Mouse (Mus musculus) CD8-positive naive resting alpha-beta T cell, adult 2 months (primary cell): ENCODE results near the gene Tmc3.

Source experiments
- DNase-seq, 2 experiments: peaks; one replicate each; pipeline ENCODE4 v3.0.0; 2022; ENCODE audit warnings: low read depth in 2 of 2, low spot score in 2 of 2

Gene Tmc3

DNA sequence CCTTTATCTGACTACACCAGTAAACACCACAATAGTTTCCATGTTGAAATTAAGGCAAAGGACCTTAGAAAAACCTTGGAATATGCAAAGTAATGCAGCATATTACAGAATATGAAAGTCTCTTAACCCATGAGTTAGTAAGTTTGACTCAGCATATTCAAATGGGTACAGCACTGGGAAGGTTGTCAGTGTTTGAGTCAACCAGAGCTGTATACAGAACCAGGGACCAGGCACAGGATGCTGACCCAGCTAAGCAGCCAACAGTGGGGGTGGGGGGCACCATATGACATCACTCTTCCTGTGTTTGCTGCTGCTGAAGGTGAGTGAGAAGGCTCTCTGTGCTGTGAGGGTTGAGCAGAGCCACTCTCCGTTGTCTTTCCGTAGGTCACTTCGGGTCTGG lies 12.3 kb downstream of the Tmc3 start:
- no peak for DNase-seq

- no peak for DNase-seq
These were observed 14.5 kb downstream of the Tmc3 start for GRCm38 (mm10) chr7:83598997-83599912.

- DNase-seq = peak; percentile 57 to 62
These were observed 15.2 kb downstream of the Tmc3 start for GRCm38 (mm10) chr7:83599913-83600286.

GRCm38 (mm10) chr7:83604180-83604944 lies 19.6 kb downstream of the Tmc3 start:
- no peak for DNase-seq

DNA sequence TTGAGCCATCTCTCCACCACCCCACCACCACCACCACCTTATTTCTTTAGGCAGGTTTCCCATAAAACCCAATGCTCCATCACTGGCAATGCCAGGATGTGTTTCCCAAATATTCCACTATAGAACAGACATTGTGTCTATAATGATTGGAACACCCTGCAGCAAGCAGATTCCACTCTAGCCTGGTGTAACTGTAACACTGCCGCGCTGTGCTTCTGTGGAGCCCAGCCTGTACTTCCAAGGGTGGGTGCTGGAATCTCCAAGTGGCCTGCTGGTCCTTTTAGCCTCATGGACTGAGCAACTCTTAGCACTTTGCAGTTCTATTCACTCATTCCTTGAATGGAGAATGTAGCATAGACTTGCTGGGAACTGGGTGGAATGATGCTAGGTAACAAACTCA lies 22.1 kb downstream of the Tmc3 start:
- no peak for DNase-seq

GRCm38 (mm10) chr7:83609891-83610290 lies 25.2 kb downstream of the Tmc3 start:
- peak; percentile 29 to 47 for DNase-seq

DNA sequence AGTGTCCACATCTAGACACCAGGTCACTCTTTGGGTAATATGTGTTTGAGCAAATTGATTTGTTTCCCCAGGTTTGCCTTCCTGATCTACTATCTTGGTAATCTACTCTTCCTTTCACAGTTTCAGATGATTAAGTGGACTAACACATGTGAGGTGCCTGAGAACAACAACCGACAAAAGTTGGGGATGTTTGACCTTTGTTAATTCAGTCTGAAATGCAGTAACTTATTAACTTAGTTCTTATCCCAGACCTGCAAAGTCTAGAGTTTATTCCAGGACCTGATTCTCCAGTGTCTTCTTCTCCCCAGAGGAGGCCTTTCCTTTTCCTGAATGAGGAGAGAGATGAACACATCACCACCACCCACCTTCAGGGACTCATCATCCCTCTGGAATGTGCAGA lies 27.2 kb downstream of the Tmc3 start:
- DNase-seq = no peak

GRCm38 (mm10) chr7:83615272-83615671 lies 30.5 kb downstream of the Tmc3 start:
- DNase-seq = no peak

DNA sequence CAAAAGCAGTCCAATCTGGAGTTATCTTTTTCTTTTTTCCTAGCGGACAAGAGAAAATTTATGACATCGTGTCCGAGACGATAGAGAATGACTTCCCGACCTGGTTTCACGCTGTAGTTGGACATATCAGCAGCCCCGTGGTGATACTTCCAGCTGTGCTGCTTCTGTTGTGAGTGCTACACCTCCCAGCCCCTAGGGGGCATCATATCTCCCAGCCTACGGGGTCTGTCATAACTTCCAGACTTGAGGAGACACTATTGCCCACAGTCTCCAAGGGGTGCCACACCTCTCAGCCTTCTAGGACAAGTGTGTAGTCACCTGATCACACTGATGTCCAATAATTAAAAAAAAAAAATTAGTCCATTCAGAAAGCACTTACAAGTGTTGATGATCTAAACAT lies 31.1 kb downstream of the Tmc3 start:
- DNase-seq = no peak

DNA sequence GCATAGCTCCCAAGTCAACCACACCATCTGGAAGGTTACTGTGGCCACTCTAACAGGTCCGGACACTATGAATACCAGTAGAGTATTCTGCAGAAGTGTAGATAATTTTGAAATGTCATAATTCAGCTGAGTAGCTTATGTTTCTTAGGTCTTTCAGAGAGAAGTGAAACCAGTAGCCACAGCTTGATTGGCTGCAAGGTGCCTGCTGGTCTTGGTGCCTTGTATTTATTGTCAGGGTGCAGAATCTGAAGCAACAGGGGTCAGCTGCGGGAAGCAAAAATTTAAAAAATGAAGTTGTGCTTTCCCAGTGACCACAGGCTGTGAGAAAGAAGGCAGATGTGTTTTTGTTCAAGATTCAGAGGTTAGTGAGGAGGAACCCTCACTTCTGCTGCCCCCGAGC lies 31.5 kb downstream of the Tmc3 start:
- DNase-seq = no peak

GRCm38 (mm10) chr7:83618709-83619108 lies 34.0 kb downstream of the Tmc3 start:
- DNase-seq = no peak

GRCm38 (mm10) chr7:83622582-83622981 lies 37.9 kb downstream of the Tmc3 start:
- no peak for DNase-seq

DNA sequence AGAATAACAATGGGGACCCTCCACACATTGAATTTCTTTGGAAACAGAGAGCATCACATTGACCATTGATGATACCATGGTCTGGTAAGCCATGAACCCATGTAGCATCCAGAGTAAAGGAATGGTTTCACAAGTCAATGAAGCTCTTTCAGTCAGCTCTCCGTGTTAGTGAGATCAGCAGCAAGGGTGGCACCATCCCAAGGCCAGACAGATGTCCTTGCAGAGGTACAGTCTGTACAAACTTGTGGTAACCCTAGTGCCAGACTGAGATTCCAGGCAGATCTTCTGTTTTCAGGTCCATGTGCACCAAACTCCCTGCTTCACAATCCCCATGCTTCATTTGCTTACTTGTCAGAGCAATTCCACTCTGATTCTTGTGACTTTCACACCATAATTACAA lies 39.3 kb downstream of the Tmc3 start:
- no peak for DNase-seq

DNA sequence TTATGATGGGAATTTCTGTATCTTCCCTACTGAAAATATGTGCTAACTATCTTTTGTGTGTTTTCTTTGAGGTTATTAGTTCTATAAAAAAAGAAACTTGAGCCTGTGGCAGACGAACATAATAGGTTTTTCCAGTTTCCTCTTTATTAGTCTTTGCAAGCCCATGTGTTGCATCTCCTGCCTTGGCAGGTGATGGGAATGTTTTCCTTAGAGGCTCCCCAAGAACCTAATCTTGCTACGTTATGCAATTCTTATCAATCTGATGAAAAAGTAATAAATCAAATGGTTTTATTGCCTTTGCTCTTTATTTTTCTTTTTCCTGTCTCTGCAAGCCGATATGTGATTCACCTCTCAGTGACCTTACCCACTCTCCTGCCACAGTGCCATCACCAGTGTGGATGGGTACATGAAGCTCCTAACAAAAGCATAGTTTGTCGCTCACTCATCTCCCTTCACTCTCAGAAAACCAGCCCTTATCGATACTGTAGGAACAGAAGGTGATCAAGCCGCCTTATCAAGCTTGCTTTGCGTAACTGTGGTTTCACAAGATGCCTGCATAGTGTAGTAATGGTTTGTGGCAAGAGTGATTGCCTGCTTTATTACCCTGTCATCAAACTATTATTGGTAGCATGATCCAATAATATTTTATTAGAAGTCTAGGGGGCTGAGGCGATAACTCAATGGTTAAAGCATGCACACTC lies 42.0 kb downstream of the Tmc3 start:
- no peak for DNase-seq

- no peak for DNase-seq
These were observed 42.6 kb downstream of the Tmc3 start for GRCm38 (mm10) chr7:83627369-83627768.

- DNase-seq = no peak
These were observed 46.5 kb downstream of the Tmc3 start for GRCm38 (mm10) chr7:83631073-83631827.

- peak; percentile 82 to 85 for DNase-seq
These were observed 47.3 kb downstream of the Tmc3 start, which contains the start of gene Stard5 for GRCm38 (mm10) chr7:83631828-83632681. Gene Stard5 (plus strand): TSS chr7:83631959.

- DNase-seq = no peak
These were observed 48.0 kb downstream of the Tmc3 start for GRCm38 (mm10) chr7:83632682-83633120.

DNA sequence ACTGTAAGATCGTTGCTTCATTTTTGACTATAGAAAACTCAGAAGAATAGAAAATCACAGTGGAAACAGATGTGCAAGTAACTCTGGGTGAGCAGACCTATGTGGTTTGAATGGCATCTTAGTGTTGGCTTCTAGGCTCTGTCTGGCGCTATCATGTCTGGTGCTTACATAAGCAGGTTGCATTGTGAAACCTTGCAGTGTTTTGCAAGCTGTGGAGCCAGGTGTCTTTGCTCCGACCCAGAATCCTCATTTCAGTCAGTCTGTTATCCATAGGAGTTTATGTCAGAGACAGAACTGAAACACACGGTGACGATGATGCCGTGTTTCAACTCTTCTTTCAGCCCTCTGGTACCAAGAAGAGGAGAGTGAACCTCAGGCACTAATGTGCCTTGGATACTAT lies 49.1 kb downstream of the Tmc3 start:
- DNase-seq = no peak

DNA sequence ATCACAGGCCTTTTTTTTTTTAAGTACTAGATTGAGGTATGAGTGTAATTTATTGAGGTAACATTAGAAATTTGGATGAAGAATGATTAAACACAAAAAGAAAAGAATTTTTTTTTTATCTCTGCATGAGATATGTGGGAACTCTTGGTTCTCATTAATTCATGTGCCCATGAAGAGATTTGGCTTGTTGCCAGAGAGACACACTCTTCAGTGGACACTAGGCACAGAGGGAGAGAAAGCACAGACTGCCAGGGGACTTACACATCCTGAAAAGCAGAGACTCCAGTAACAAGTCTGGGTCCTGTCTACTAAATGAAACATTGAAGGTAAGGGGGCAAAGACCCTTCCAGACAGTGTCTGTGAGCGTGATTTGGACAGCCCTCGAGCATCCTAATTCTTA lies 51.0 kb downstream of the Tmc3 start:
- DNase-seq = no peak
